Mouse (Mus musculus) embryonic fibroblast, embryonic 13.5 days (primary cell): Measurements from ENCODE around the gene Nr5a1.

Source experiments
- CTCF ChIP-seq: IDR thresholded peaks from 2 replicates; pipeline ENCODE4 v1.5.1; 2011; ENCODE audit warnings: mild to moderate bottlenecking, control low read depth, low read length, moderate library complexity, borderline replicate concordance; ENCODE audit not compliant: insufficient read depth
- POLR2A ChIP-seq: IDR thresholded peaks from 2 replicates; pipeline ENCODE4 v1.6.1; 2011; ENCODE audit warnings: low read depth, mild to moderate bottlenecking, control low read depth, low read length, moderate library complexity

DNA sequence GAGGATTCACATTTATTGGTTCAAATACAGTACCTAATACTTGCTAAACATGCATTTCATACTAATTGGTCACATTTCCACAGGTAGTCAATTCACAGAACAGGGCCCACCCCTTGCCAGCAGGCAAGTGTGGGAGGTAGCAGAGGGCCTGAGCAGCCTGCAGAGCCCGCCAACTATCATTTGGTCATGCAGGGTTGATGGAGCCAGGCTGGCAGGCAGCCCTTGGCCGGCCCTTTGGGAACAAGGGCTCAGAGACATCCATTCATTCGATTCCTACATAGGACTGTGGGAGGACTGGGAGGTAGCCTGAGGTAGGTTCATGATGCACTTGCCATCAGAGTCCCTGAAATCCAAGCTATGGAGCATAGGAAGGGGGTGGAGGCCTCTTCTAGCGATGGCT lies 9.0 kb upstream of the Nr5a1 start:
- TF ChIP-seq CTCF, result no peak
- TF ChIP-seq POLR2A, result no peak
